Comparison of ENCODE assay signal across 25 mouse cellular contexts in the genomic region with DNA sequence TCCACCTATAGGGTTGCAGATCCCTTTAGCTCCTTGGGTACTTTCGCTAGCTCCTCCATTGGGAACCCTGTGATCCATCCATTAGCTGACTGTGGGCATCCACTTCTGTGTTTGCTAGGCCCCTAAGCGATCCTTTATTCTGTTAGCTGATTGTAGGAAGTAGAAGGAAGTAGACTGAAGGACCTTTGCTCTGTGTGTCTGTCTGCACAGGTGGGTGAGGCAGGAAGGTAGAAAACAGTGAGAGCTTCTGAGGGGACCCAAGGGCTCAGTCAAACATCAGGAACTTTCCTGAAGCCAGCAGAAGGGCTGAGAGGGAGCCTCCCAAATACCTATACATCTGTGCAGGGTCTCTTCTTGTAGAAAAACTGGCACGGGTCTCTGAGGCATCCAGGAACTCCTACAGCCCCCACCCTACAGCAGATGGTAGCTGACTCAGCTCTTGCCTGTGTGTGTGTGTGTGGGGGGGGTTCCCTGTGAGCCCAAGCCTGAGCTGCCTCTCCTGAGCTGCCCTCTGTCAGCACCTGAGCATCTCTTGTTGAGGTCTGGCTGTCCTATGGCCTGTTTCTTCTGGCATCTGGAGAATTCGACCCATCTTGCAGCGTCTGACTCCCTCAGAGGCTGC. TPM values are rescaled to one million over a fixed set of nuclear protein-coding genes. Genes with fewer than 3 reads are reported as not detected.
DNase-seq lines count a peak whose midpoint lies in the region; ATAC-seq and TF ChIP-seq lines count a peak whose summit lies in the region.
"Had no signal": no experiment of that assay in that cellular context is flagged by ENCODE, and none has a peak within 500 bp of the region (broad histone marks: within the 10 kb centered on the region; RNA-seq: fewer than 3 reads in every experiment).

No protein-coding gene starts in this region.

- no peak for TF ChIP-seq CTCF in CH12.LX (conservative IDR thresholded peaks at IDR 0.05 in 1 of 2, IDR thresholded peaks at IDR 0.05 in 1 of 2; ENCODE audit: low read depth in 2 of 2, low read length in 2 of 2)

- TF ChIP-seq RAD21 in CH12.LX (IDR thresholded peaks at IDR 0.05; ENCODE audit: low read depth, low read length): no peak

- 86% methylated on average over 5 of the region's 5 CpGs for WGBS in limb, embryonic 10.5 days
- 74% methylated on average over 5 of the region's 5 CpGs for WGBS in kidney, embryonic 14.5 days

- ATAC-seq in kidney, embryonic 14.5 days (ENCODE audit: low FRiP score, low TSS enrichment): no peak
- no peak for ATAC-seq in cerebellum, adult (ENCODE audit: insufficient number of reproducible peaks, low FRiP score, low TSS enrichment)
- ATAC-seq: forebrain, embryonic 14.5 days; liver, postnatal 0 days had no signal

- dilution Hi-C loops in CH12.LX (cut with MboI; ENCODE audit: extremely low pct_ligation_motif_present, extremely low pct_unique_long_range_greater_than_20kb, low sequenced_read_pairs): no loop called here

- peak overlapping the region; percentile 29 for H3K9ac ChIP-seq in CH12.LX (ENCODE audit: insufficient read depth, low read depth)
- no peak overlapping the region for H3K9ac ChIP-seq in kidney, embryonic 14.5 days (ENCODE audit: low read depth, low read length)
- H3K9ac ChIP-seq: embryonic facial prominence, embryonic 15.5 days; hindbrain, embryonic 12.5 days; limb, embryonic 12.5 days; liver, postnatal 0 days had no signal

- DNase-seq in right cerebral cortex, adult 18-20 months: peak; percentile 63
- no peak for DNase-seq in right cerebral cortex, postnatal 10 days (ENCODE audit: low spot score in 2 of 2)
- no peak for DNase-seq in CH12.LX (ENCODE audit: extremely low read depth)
- no peak for DNase-seq in limb, embryonic 10.5 days (ENCODE audit: low spot score)
- DNase-seq in thymus, postnatal 25 days: peak; percentile 56
- DNase-seq: adrenal gland, adult 8-10 months; cerebellum, adult 2 months; cerebellum, postnatal 36 days; gastrocnemius, postnatal 14 days; heart, adult 18-20 months; kidney, adult 8-10 months; kidney, postnatal 14 days; layer of hippocampus, postnatal 36 days; liver, postnatal 0 days; lung, postnatal 10 days had no signal

- TF ChIP-seq EP300 in CH12.LX (IDR thresholded peaks at IDR 0.05; ENCODE audit: low read length): no peak

- H3K4me2 ChIP-seq in CH12.LX (ENCODE audit: insufficient read depth, low read depth, poor library complexity, severe bottlenecking): peak overlapping the region; percentile 11; the same call in 1 of the 2 replicates
- no peak overlapping the region for H3K4me2 ChIP-seq in kidney, embryonic 14.5 days (replicated peaks; ENCODE audit: low read depth, low read length)
- H3K4me2 ChIP-seq: embryonic facial prominence, embryonic 15.5 days; hindbrain, embryonic 12.5 days; limb, embryonic 12.5 days; liver, embryonic 11.5 days had no signal

- H3K4me3 ChIP-seq in CH12.LX (replicated peaks in 1 of 3; ENCODE audit: low read depth in 2 of 3, low read length in 2 of 3, poor library complexity in 1 of 3): no peak overlapping the region
- no peak overlapping the region for H3K4me3 ChIP-seq in limb, embryonic 10.5 days
- no peak overlapping the region for H3K4me3 ChIP-seq in kidney, embryonic 14.5 days (ENCODE audit: low read length)
- H3K4me3 ChIP-seq: embryonic facial prominence, embryonic 15.5 days; hindbrain, embryonic 12.5 days; limb, embryonic 12.5 days; midbrain, embryonic 10.5 days had no signal

- TF ChIP-seq POLR2A in CH12.LX (IDR thresholded peaks at IDR 0.05; ENCODE audit: low read depth, low read length): no peak

- 0 out of 2 replicates have a peak, but pooled peaks cover 2% of the 10 kb centered on the region for H3K79me2 ChIP-seq in CH12.LX (replicated peaks; ENCODE audit: control insufficient read depth, extremely low read depth, insufficient read depth, poor library complexity, severe bottlenecking)

- peaks cover 62 to 97% of the 10 kb centered on the region in 2 experiments for H3K4me1 ChIP-seq in CH12.LX (ENCODE audit: control insufficient read depth in 1 of 2, insufficient read depth in 2 of 2)
- peaks cover 36% of the 10 kb centered on the region for H3K4me1 ChIP-seq in limb, embryonic 10.5 days
- no peaks in the 10 kb centered on the region for H3K4me1 ChIP-seq in kidney, embryonic 14.5 days (ENCODE audit: control insufficient read depth, insufficient read depth, low read length)
- H3K4me1 ChIP-seq: hindbrain, embryonic 12.5 days had no signal

- in situ Hi-C loops in CH12.LX (cut with MboI; ENCODE audit: low pct_ligation_motif_present, low pct_unique_long_range_greater_than_20kb, low sequenced_read_pairs): no loop called here

- peak overlapping the region; percentile 84 for H3K27ac ChIP-seq in CH12.LX (ENCODE audit: insufficient read depth, low read depth)
- peak overlapping the region; percentile 57; the same call in 1 of the 2 replicates for H3K27ac ChIP-seq in limb, embryonic 10.5 days
- H3K27ac ChIP-seq in kidney, embryonic 14.5 days (ENCODE audit: low read depth, low read length): no peak overlapping the region
- H3K27ac ChIP-seq: embryonic facial prominence, embryonic 15.5 days; hindbrain, embryonic 12.5 days; midbrain, embryonic 10.5 days had no signal

- H3K9me3 ChIP-seq in CH12.LX (replicated peaks; ENCODE audit: low read length): peaks cover 12% of the 10 kb centered on the region
- no peaks in the 10 kb centered on the region for H3K9me3 ChIP-seq in limb, embryonic 10.5 days (replicated peaks)
- H3K9me3 ChIP-seq in kidney, embryonic 14.5 days (ENCODE audit: control insufficient read depth, low read length): no peaks in the 10 kb centered on the region
- H3K9me3 ChIP-seq: embryonic facial prominence, embryonic 15.5 days; hindbrain, embryonic 12.5 days; limb, embryonic 12.5 days had no signal

- H3K36me3 ChIP-seq in CH12.LX (replicated peaks in 1 of 2; ENCODE audit: control insufficient read depth in 1 of 2, insufficient read depth in 1 of 2, low read length in 1 of 2): no peaks in the 10 kb centered on the region
- no peaks in the 10 kb centered on the region for H3K36me3 ChIP-seq in limb, embryonic 10.5 days
- H3K36me3 ChIP-seq in kidney, embryonic 14.5 days (ENCODE audit: control insufficient read depth, insufficient read depth, low read length): no peaks in the 10 kb centered on the region
- H3K36me3 ChIP-seq: embryonic facial prominence, embryonic 15.5 days; hindbrain, embryonic 12.5 days; limb, embryonic 12.5 days; midbrain, embryonic 10.5 days had no signal

- H3K27me3 ChIP-seq in CH12.LX (replicated peaks): no peaks in the 10 kb centered on the region
- H3K27me3 ChIP-seq in limb, embryonic 10.5 days (ENCODE audit: low read depth, poor library complexity, severe bottlenecking): peaks cover 3% of the 10 kb centered on the region; the same call in 1 of the 2 replicates
- no peaks in the 10 kb centered on the region for H3K27me3 ChIP-seq in kidney, embryonic 14.5 days (ENCODE audit: control insufficient read depth, insufficient read depth, low read length)
- H3K27me3 ChIP-seq: embryonic facial prominence, embryonic 15.5 days; hindbrain, embryonic 12.5 days; limb, embryonic 12.5 days had no signal

TF ChIP-seq in CH12.LX, 34 proteins besides CTCF, POLR2A, EP300 and RAD21 (continues in another document):
- TF ChIP-seq RCOR1 (conservative IDR thresholded peaks at IDR 0.05; ENCODE audit: low read depth, low read length): no peak
- TF ChIP-seq UBTF (IDR thresholded peaks at IDR 0.05; ENCODE audit: low read depth, low read length): no peak
- TF ChIP-seq MAZ (IDR thresholded peaks at IDR 0.05; ENCODE audit: low read depth, low read length): peak; percentile 75; the same call in 1 of the 2 replicates
- no peak for TF ChIP-seq POLR2AphosphoS2 (IDR thresholded peaks at IDR 0.05; ENCODE audit: low read depth, low read length)
- no peak for TF ChIP-seq MEF2A (IDR thresholded peaks at IDR 0.05; ENCODE audit: borderline replicate concordance, low read depth, low read length)
- no peak for TF ChIP-seq GABPA (IDR thresholded peaks at IDR 0.05; ENCODE audit: insufficient replicate concordance, low read depth, low read length)
- peak; percentile 89 for TF ChIP-seq MAFK (IDR thresholded peaks at IDR 0.05; ENCODE audit: insufficient replicate concordance, low read length)
- no peak for TF ChIP-seq NRF1 (IDR thresholded peaks at IDR 0.05; ENCODE audit: low read depth, low read length)
- TF ChIP-seq SMC3 (IDR thresholded peaks at IDR 0.05; ENCODE audit: low read depth, low read length): no peak
- TF ChIP-seq ETS1 (conservative IDR thresholded peaks at IDR 0.05; ENCODE audit: low read depth, low read length): peak; percentile 55
- TF ChIP-seq SIN3A (IDR thresholded peaks at IDR 0.05; ENCODE audit: low read length): no peak
- TF ChIP-seq MYC (IDR thresholded peaks at IDR 0.05; ENCODE audit: low read depth, low read length): no peak
- no peak for TF ChIP-seq NELFE (IDR thresholded peaks at IDR 0.05; ENCODE audit: low read depth, low read length)
- TF ChIP-seq USF2 (conservative IDR thresholded peaks at IDR 0.05; ENCODE audit: low read depth, low read length): no peak
- no peak for TF ChIP-seq PAX5 (IDR thresholded peaks at IDR 0.05; ENCODE audit: low read length)
- no peak for TF ChIP-seq IRF4 (IDR thresholded peaks at IDR 0.05; ENCODE audit: low read depth, low read length)
- no peak for TF ChIP-seq MXI1 (IDR thresholded peaks at IDR 0.05; ENCODE audit: low read depth, low read length)
- no peak for TF ChIP-seq JUND (conservative IDR thresholded peaks at IDR 0.05; ENCODE audit: low read depth, low read length)
- TF ChIP-seq ZNF384 (IDR thresholded peaks at IDR 0.05; ENCODE audit: low read depth, low read length): no peak
- TF ChIP-seq ELF1 (IDR thresholded peaks at IDR 0.05; ENCODE audit: low read depth, low read length): peak; percentile 21; the same call in 1 of the 2 replicates
- TF ChIP-seq ZC3H11A (IDR thresholded peaks at IDR 0.05; ENCODE audit: low read depth, low read length): no peak
- no peak for TF ChIP-seq USF1 (IDR thresholded peaks at IDR 0.05; ENCODE audit: low read depth, low read length)
- no peak for TF ChIP-seq MAX (IDR thresholded peaks at IDR 0.05; ENCODE audit: low read length)

RNA-seq across cellular contexts. Expression of a gene that starts 30.9 kb away (rescaled TPM):
- total RNA-seq in CH12.LX (2012; rRNA removed) (2.6 and 4.6 TPM in 2 replicates), CH12.LX (2014; rRNA removed) (8.3 and 9.0 TPM in 2 replicates)
- polyA plus RNA-seq in CH12.LX (2012; ENCODE audit: insufficient read length, low read depth): 12.1 and 12.8 TPM in 2 replicates
- 0.26 TPM in 1 of 2 replicates, not detected in the other for polyA plus RNA-seq in limb, embryonic 10.5 days (2016; fragmentation: Nextera tagmentation; extraction: Ambion mirVana)
- polyA plus RNA-seq in kidney, embryonic 14.5 days (2014; fragmentation: Nextera tagmentation; extraction: Ambion mirVana): 0.47 and 0.87 TPM in 2 replicates
- total RNA-seq: heart, adult 18-20 months; heart, postnatal 25 days; MEL had no signal
- polyA plus RNA-seq: liver, embryonic 11.5 days had no signal

RNA-seq across cellular contexts. Expression of a gene that starts 35.4 kb away (rescaled TPM):
- total RNA-seq in CH12.LX (2012; rRNA removed) (113 and 181 TPM in 2 replicates), CH12.LX (2014; rRNA removed) (78.2 and 88.6 TPM in 2 replicates)
- 81.9 and 89.4 TPM in 2 replicates for polyA plus RNA-seq in CH12.LX (2012; ENCODE audit: insufficient read length, low read depth)
- polyA plus RNA-seq in limb, embryonic 10.5 days (2016; fragmentation: Nextera tagmentation; extraction: Ambion mirVana): 0.20 and 0.26 TPM in 2 replicates
- 0.93 TPM in 2 replicates for polyA plus RNA-seq in kidney, embryonic 14.5 days (2014; fragmentation: Nextera tagmentation; extraction: Ambion mirVana)
- total RNA-seq: MEL had no signal
- polyA plus RNA-seq: liver, postnatal 0 days had no signal

Comparison
In these comparisons a context has a peak if more than half of its experiments do, and no peak if none do; other contexts are left out.
1. DNase-seq: peak in right cerebral cortex, adult 18-20 months (single experiment) and thymus, postnatal 25 days (single experiment); none in right cerebral cortex, postnatal 10 days (0 of 2), CH12.LX (single experiment) and limb, embryonic 10.5 days (single experiment).
2. RNA of a gene that starts 35.4 kb away (polyA plus RNA-seq): 81.9 to 89.4 TPM in CH12.LX; 0.93 TPM in kidney, embryonic 14.5 days and 0.20 to 0.26 TPM in limb, embryonic 10.5 days; every median in the first group is over 10 times any median in the second.